Mouse (Mus musculus): ENCODE results near the gene Jmjd8.

Gene Jmjd8

DNA sequence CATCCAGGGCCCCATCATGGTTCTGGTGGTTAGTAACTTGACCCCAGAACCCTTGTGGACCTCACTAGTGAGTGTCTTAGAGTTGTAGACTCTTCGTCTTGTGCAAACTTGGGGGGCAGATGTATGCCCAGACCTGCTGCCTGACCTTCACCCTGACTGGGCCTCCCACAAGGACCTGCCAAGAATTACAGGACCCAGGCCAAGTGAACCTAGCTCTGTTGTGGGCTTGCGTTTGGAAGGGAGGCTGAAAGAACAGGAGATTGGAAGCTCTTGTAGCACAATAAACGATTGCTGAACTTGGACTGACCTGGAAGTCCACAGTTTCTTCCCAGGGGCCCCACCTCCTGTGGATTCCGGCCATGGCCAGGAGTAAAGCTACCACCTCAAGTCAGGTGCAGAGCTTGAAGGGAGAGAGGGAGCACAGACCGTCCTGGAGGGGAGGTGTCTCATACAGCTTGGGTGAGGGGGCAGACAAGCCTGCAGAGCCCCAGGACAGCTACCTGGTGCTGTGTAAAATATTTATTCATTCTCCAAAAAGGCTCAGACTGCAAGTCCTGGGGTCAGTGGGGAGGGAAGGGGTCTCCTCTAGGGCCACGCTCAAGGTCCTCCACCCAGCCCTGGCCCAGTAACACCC is 5.4 kb downstream of the Jmjd8 start:
- peak; percentile 91 for DNase-seq

DNA sequence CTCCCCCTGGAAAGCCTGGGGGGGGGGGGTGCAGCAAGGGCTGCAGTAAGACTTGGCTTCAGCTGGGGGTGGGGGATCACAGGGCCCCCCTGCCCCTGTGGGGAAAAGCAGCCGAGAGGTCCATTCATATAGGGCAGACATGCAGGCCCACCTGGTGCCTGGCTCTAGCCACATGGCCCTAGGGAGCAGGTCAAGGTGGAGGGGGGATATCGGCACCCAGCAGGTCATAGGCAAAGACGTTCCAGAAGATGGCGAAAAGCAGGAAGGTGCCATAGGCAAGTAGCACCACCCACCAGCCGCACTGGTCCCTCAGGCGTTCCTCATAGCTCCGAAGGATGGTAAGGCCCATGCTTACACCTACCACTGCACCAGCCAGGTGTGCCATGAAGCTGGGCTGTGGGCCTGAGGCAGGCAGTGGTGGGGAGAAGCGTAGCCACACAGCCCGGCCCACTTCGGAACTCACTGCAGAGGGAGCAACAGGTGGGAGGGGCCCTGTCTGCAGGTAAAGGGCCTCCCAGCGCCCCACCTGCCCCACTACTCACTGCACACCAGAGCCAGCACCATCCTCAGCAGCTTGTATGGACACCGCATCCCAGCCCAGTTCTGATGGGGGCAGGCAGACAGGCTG is 6.0 kb downstream of the Jmjd8 start:
- DNase-seq: peak; percentile 42

DNA sequence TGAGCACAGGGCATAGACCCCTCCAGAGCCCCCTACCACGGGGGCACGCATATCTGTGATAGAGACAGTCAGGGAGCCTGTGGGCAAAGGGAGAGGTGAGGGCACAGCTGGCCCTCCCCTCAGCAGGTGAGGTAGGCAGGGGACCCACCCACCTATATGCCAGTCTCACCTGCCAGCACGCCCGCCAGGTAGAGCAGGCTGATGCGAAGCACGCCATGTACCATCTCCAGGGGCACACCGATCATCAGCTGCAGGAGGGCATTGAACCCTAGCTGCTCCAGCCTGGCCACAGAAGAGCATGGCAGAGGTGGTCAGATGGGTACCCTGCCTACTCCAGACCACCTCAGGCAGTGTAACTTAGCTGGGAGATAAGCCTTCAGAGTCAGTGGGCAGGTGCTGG is 6.6 kb downstream of the Jmjd8 start:
- no peak for DNase-seq

DNA sequence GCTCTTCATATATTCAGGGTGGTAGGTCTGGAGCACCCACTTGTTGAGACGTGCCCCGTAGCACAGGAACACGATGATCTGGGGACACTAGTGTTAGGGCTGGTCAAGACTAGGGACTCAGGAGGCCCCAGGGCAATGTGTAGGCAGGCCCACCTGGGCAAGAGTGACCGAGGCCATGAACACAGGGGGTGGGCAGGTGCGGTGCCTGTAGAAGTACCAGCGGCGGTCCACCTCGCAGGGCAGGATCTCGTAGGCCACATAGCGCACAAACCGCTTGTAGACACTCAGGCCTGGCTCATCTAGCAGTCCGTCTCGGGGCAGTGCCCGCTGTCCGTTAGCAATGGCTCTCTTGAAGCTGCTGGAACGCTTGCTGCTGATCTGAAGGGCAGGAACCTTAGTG is 7.1 kb downstream of the Jmjd8 start:
- DNase-seq: peak; percentile 43

- peak; percentile 64 for DNase-seq
Measured at GRCm38 (mm10) chr17:25836397-25837075, 7.9 kb downstream of the Jmjd8 start.

GRCm38 (mm10) chr17:25837076-25837410 is 8.4 kb downstream of the Jmjd8 start, which contains the start of gene Rhbdl1:
Gene Rhbdl1, minus strand, starts transcription at chr17:25837295.
- peak; percentile 77 for DNase-seq

DNA sequence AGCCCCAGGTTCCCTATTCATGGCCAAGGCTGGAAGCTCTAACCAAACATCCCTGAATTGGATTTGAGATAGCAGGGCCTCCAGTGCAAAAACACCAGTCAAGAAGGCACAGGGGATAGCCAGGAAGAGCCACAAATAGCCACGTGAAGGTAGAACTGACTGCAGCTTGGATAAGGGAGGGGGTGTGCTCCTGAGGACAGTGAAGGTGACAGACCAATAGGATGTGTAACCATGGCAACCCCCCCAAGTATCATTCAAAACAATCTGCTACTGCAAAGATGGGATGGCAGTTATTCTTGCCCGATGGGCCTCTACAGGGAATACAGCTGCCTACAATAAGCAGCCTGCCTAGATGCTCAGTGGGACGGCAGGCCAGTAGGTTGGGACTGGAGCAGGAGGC is 8.9 kb downstream of the Jmjd8 start:
- DNase-seq: no peak

- DNase-seq: peak; percentile 16
Measured at GRCm38 (mm10) chr17:25838904-25839303, 10.2 kb downstream of the Jmjd8 start.

- peak; percentile 76 for DNase-seq
Measured at GRCm38 (mm10) chr17:25839455-25840235, 11.0 kb downstream of the Jmjd8 start.

GRCm38 (mm10) chr17:25840519-25840918 is 11.9 kb downstream of the Jmjd8 start:
- no peak for DNase-seq

- no peak for DNase-seq
Measured at GRCm38 (mm10) chr17:25841117-25841880, 12.6 kb downstream of the Jmjd8 start, which contains the start of gene Gm20683. Gene Gm20683, minus strand, starts transcription at chr17:25841763.

DNA sequence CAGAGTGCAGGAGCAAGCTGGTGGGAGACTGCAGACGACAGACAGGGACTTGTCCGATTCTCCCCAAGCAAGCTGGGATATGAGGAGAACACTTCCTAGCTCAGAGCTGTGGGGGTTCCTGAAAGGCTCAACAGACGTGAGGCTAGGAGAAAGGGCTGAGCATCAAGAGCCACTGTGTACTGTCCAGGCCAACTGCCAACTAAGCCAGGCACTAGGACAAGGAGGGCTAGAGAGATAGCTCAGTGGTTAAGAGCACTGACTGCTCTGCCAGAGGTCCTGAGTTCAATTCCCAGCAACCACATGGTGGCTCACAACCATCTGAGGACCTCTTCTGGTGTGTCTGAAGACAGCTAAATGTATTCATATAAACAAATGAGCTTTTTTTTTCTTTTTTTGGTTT is 13.8 kb downstream of the Jmjd8 start:
- no peak for DNase-seq

GRCm38 (mm10) chr17:25843122-25843521 is 14.5 kb downstream of the Jmjd8 start:
- no peak for DNase-seq

- DNase-seq: peak; percentile 41
Measured at GRCm38 (mm10) chr17:25843636-25844395, 15.1 kb downstream of the Jmjd8 start.

DNA sequence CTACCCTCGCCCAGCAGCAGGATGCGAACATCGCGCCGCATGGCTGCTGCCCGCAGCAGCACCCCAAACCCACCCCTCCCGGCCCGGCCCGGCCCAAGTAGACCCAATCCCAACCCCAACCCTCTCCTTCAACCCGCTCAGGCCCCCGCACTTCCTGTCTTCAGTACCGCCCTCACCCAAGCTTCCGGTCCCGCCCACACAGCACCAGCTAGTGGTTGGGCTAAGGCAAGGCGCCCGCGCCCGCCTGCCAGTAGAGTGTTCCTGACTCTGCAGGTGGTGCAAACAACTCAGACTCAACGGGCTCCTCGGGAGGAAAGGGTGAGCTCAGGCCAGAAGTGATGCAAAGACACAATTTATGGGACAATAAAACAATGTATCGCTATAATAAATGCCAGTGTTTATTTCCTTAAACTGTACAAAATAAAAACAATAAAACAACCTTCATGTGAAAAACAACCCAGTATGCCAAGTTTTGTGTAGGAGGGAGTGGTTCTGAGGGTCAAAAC is 15.8 kb downstream of the Jmjd8 start, which contains the start of gene Rhot2:
TSS of gene Rhot2 (minus strand) at position 456 of the 506 bp plus-strand sequence.
- DNase-seq: peak; percentile 97

DNA sequence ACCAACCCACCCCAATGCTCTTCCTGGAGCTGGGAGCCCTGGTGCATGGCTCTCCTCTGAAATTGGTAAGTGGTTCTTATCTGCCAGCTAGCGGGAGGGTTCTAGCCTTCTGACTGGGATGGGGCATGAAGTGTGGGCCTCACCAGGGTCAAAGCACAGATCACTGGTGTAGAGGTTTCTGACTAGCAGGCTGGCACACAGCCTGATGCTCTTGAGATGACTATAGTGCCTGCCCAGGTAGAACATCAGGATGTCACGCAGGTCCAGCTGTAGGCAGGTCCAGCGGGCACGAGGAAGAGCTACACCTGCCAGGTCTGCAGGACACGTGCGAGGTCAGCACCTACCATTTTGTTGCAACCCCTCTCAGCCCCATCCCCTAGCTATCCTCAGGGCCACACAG is 31.6 kb downstream of the Jmjd8 start:
- DNase-seq: no peak

DNA sequence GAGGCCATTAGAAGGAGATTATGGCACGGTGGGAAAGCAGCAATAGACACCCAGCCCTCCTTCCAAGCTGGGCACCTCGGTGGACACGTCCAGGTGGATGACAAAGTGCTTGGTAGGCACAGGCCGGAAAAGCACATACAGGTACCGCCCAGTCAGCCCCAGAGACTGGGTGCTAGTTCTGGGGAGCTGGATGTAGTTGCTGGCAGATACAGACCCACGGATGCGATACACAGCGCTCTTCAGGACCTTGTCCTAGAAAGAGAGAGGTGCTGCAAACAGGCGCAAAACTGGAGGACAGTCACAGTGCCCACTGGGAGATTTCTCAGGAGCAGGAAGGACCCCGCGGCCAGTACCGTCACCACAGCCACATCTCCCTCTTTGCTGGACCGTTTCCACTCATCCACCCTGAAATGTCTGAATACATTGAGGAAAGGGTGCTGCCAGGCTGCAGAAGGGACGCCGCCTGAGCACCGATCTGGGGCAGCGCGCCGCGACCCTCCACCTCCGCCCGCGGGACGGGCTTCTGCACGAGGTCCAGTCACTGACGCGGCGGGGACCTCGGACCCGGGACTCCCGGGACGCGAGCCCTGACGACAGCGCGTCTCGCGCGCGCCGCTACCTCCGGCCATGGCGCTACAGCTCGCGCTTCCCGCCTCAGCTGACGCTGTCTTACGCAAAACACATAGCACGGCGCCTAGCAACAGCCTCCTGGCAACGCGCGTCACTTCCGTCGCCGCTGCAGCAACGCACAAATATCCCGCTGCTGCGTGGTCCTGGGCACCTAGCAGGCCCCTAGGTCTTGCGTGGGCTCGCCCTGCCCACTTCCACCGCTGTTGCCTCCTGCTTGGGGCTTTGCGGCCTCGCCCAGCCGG is 32.4 kb downstream of the Jmjd8 start, which contains the start of gene Wdr90:
TSS of gene Wdr90 (minus strand) at position 670 of the 872 bp plus-strand sequence.
- DNase-seq: peak; percentile 91

- peak; percentile 62 for DNase-seq
Measured at GRCm38 (mm10) chr17:25861704-25862612, 33.3 kb downstream of the Jmjd8 start.

- DNase-seq: peak; percentile 75
Measured at GRCm38 (mm10) chr17:25863681-25864080, 35.0 kb downstream of the Jmjd8 start.
